Mouse (Mus musculus) midbrain, embryonic 13.5 days (tissue): ENCODE data around the gene Olfr906. TPM values are rescaled to one million over a fixed set of nuclear protein-coding genes. Genes with fewer than 3 reads are reported as not detected.

Experiments used
- ATAC-seq: fragments of 200-750 bp; cut with Nextera tagmentation; 2 replicates; pipeline ENCODE4 v1.8.0; 2017; ENCODE audit warnings: mild to moderate bottlenecking, moderate TSS enrichment, moderate library complexity
- H3K27ac ChIP-seq: fragments of 300-500 bp; sonication (generic); 2 replicates; pipeline ENCODE4 v1.5.1; 2015; ENCODE audit warnings: inconsistent platforms, mild to moderate bottlenecking, moderate library complexity
- H3K27me3 ChIP-seq: fragments of 300-500 bp; sonication (generic); 2 replicates; pipeline ENCODE4 v1.6.1; 2015; ENCODE audit warnings: mild to moderate bottlenecking, inconsistent platforms
- H3K36me3 ChIP-seq: fragments of 300-500 bp; sonication (generic); 2 replicates; pipeline ENCODE4 v1.6.1; 2015; ENCODE audit warnings: mild to moderate bottlenecking, inconsistent platforms
- H3K4me1 ChIP-seq: fragments of 300-500 bp; sonication (generic); replicated peaks from 2 replicates; pipeline ENCODE4 v1.6.1; 2015; ENCODE audit warnings: inconsistent platforms
- H3K4me2 ChIP-seq: fragments of 300-500 bp; sonication (generic); replicated peaks from 2 replicates; pipeline ENCODE4 v1.6.1; 2015; ENCODE audit warnings: moderate library complexity, mild to moderate bottlenecking, inconsistent platforms
- H3K4me3 ChIP-seq: fragments of 300-500 bp; sonication (generic); replicated peaks from 2 replicates; pipeline ENCODE4 v1.5.1; 2015; ENCODE audit warnings: mild to moderate bottlenecking, inconsistent platforms
- H3K9ac ChIP-seq: fragments of 300-500 bp; sonication (generic); replicated peaks from 2 replicates; pipeline ENCODE4 v1.6.1; 2015; ENCODE audit warnings: mild to moderate bottlenecking, inconsistent platforms
- H3K9me3 ChIP-seq: fragments of 300-500 bp; sonication (generic); 2 replicates; pipeline ENCODE4 v1.6.1; 2016; ENCODE audit warnings: mild to moderate bottlenecking, inconsistent platforms
- WGBS: fragments of 180-500 bp; shearing (Covaris S2); methylation state at CpG from one replicate; pipeline ENCODE4 v1.1.7; 2015; 5-methylcytosine and 5-hydroxymethylcytosine counted together
- polyA plus RNA-seq: library from polyadenylated mRNA; unstranded; fragments of >200 nt; fragmentation: Nextera tagmentation; extraction: Ambion mirVana; gene quantifications from 2 replicates; pipeline ENCODE4 v1.2.1, GENCODE M21; 2015

The Olfr906 gene
- polyA plus RNA-seq: not detected in 2 replicates

DNA sequence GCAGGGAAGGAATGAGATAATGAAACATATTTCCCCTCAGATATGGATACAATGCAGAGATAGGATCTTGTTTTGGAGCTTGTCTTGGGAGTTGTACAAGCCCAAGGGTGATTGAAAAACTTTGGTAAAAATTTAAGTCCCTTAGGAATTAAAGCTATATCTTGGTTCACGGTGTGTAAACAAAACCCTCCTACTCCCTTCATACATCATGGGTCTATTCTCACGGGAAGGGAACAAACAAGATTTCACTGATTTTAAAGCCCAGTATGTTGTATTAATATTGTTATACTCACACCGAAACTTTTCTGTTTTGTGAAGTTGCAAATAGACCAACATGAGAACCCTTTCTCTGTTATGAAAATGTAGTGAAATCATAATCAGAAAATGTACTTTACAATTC lies at the start of gene Olfr906:
Gene Olfr906, plus strand, starts transcription at position 301 of the 400 bp plus-strand sequence.
- Histone ChIP-seq H3K4me2 (no peak within 1 kb of the TSS), H3K27me3 (no peaks in the 10 kb centered on the region), H3K9me3 (no peaks in the 10 kb centered on the region), H3K4me1 (no peaks in the 10 kb centered on the region), H3K9ac (no peak within 1 kb of the TSS), H3K36me3 (no peaks in the 10 kb centered on the region), H3K27ac (no peak within 1 kb of the TSS), H3K4me3 (no peak within 1 kb of the TSS)
- no peak for ATAC-seq
- WGBS: 86% methylated on average over 3 of the region's 3 CpGs

DNA sequence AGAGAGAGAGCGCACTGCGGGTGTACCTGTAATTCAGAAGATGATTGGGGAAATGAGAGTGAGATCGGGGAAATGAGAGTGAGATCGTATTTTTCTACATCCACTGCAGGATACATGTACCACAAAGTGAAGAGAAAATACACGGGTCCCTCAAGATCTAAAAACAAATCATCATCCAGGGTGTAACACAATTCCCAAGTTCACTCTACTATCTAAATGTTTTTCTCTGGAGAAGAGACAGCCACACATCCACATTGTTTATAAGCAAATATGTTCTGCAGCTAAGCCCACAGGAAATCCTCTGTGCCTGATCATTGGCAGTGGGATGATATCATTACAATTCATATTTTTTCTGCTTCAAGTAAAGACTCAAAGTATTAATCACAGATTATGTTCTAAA lies 39.5 kb upstream of the Olfr906 start, which contains the start of gene Olfr902:
Gene Olfr902, plus strand, starts transcription at position 301 of the 400 bp plus-strand sequence.
- H3K27me3 ChIP-seq: no peaks in the 10 kb centered on the region
- no peak within 1 kb of the TSS for H3K9ac ChIP-seq
- H3K36me3 ChIP-seq: no peaks in the 10 kb centered on the region
- WGBS: 96% methylated on average over 5 of the region's 5 CpGs
- H3K9me3 ChIP-seq: no peaks in the 10 kb centered on the region
- no peak within 1 kb of the TSS for H3K27ac ChIP-seq
- ATAC-seq: no peak
- no peak within 1 kb of the TSS for H3K4me3 ChIP-seq
- H3K4me1 ChIP-seq: no peaks in the 10 kb centered on the region
- no peak within 1 kb of the TSS for H3K4me2 ChIP-seq

DNA sequence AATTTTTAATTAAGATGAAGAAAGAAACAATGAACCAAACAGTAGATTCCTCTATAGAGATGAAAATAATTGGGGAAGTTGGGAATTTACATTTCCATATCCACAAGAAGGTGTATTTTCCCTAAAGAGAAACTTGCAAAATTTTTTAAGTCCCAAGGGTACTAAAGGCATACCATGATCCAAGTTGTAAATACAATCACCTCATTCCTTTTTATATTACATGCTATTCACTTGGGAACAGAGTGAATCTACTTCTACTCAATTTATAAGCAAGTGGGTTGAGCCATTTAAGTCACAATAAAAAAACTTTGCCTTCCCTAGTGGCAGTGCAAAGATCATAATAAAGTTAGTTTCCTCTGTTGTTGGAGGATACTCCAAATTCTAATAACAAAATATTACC lies 24.0 kb upstream of the Olfr906 start, which contains the start of gene Olfr904:
Gene Olfr904, plus strand, starts transcription at position 301 of the 400 bp plus-strand sequence.
- no peaks in the 10 kb centered on the region for H3K4me1 ChIP-seq

DNA sequence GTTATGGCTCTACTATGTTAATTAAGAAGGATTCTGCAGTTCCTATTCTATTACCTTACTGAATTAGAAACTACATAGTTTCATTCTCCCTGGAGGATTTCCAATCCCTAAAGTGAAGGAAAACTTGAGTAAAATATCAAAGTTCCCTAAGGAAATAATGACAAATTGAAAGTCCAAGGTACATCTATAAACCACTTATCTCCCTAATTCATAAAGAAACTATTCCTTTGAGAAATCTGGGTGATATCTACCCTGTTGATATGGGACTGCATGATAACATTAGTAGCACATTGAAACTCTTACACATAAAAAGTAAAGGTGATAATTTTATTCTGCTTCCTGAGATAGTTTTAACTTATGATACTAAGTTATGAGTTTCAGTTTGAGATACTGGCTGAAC lies 16.1 kb upstream of the Olfr906 start, which contains the start of gene Olfr905:
Gene Olfr905, plus strand, starts transcription at position 301 of the 400 bp plus-strand sequence.
- Histone ChIP-seq H3K9ac (no peak within 1 kb of the TSS), H3K27ac (no peak within 1 kb of the TSS), H3K4me1 (no peaks in the 10 kb centered on the region), H3K4me3 (no peak within 1 kb of the TSS), H3K9me3 (no peaks in the 10 kb centered on the region), H3K27me3 (no peaks in the 10 kb centered on the region), H3K36me3 (no peaks in the 10 kb centered on the region), H3K4me2 (no peak within 1 kb of the TSS)
- ATAC-seq: no peak

More for the DNA sequence above, 24.0 kb upstream of the Olfr906 start, which contains the start of gene Olfr904:
- Histone ChIP-seq H3K9ac (no peak within 1 kb of the TSS), H3K4me3 (no peak within 1 kb of the TSS), H3K9me3 (no peaks in the 10 kb centered on the region), H3K36me3 (no peaks in the 10 kb centered on the region), H3K27me3 (no peaks in the 10 kb centered on the region), H3K4me2 (no peak within 1 kb of the TSS), H3K27ac (no peak within 1 kb of the TSS)
- no peak for ATAC-seq

DNA sequence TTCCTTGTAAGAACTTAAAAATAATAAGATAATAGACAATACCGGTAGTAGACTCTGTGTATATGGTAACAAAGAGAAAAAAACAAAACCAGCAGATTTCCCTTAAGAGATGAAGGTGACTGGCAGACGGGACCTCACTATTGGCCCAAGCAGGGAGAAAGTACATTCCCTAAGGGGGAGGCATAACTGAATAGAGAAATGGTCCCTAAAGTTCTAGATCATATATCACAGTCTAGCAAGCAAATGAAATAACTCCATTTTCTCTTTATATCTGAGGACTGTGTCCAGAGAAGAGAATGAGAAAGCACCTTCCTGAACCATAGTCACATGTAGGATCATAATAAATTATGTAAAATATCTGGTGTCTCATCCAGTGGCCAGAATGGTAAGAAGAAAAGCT lies 8.6 kb downstream of the Olfr906 start, which contains the start of gene Olfr907:
Gene Olfr907, plus strand, starts transcription at position 301 of the 400 bp plus-strand sequence.
- no peak for ATAC-seq
- WGBS: 86% methylated on average over 2 of the region's 2 CpGs
- no peaks in the 10 kb centered on the region for H3K36me3 ChIP-seq
- H3K4me1 ChIP-seq: no peaks in the 10 kb centered on the region
- H3K27me3 ChIP-seq: no peaks in the 10 kb centered on the region
- no peaks in the 10 kb centered on the region for H3K9me3 ChIP-seq
- H3K4me3 ChIP-seq: no peak within 1 kb of the TSS
- no peak within 1 kb of the TSS for H3K9ac ChIP-seq
- H3K27ac ChIP-seq: no peak within 1 kb of the TSS
- H3K4me2 ChIP-seq: no peak within 1 kb of the TSS

DNA sequence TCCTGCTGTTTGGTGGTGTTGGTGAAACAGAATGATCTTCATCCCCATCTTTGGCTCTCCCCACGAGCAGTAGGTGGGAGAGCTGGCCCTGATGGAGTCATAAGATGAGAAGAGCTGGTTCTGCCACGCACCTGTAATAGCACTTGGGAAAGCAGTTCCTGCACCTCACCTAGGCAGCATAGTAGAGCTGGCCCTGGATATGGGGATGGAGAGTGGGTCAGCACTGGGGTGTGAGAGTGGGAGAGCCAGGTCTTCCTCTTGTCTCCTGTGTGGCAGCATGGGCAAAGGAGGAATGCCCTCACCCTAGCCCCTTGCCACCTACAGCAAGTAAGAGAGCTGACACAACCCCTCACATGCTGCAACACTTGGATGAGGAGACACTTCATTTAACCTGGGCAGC lies 25.5 kb downstream of the Olfr906 start:
- H3K9ac ChIP-seq: no peak overlapping the region
- H3K27me3 ChIP-seq: no peaks in the 10 kb centered on the region
- no peaks in the 10 kb centered on the region for H3K36me3 ChIP-seq
- H3K4me3 ChIP-seq: no peak overlapping the region
- ATAC-seq: no peak
- no peaks in the 10 kb centered on the region for H3K4me1 ChIP-seq
- H3K27ac ChIP-seq: no peak overlapping the region
- no peaks in the 10 kb centered on the region for H3K9me3 ChIP-seq
- H3K4me2 ChIP-seq: no peak overlapping the region
- 78% methylated on average over 2 of the region's 2 CpGs for WGBS

DNA sequence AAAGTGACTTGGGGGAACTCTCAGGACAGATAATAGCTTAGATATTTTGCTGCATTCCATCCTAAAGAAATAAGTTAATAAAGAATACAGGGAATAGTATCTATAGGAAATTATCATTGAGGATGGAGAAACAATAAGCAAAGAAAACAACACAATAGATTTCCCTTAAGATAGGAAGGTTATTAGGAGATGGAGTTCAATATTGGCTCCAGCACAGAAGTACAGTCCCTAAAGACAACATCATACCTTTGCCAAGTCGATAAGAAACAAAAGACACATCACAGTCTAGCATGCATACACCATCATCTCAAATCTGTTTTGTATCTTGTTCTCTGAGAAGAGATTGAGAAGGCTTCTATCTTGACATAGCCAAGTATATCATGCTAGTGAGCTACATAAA lies 34.4 kb downstream of the Olfr906 start, which contains the start of gene Olfr911-ps1:
Gene Olfr911-ps1, plus strand, starts transcription at position 301 of the 400 bp plus-strand sequence.
- H3K4me2 ChIP-seq: no peak within 1 kb of the TSS
- H3K9me3 ChIP-seq: no peaks in the 10 kb centered on the region
- H3K36me3 ChIP-seq: no peaks in the 10 kb centered on the region
- H3K4me1 ChIP-seq: no peaks in the 10 kb centered on the region
- no peak for ATAC-seq
- H3K4me3 ChIP-seq: no peak within 1 kb of the TSS
- WGBS: 87% methylated on average over 1 of the region's 1 CpGs
- H3K27me3 ChIP-seq: no peaks in the 10 kb centered on the region
- H3K27ac ChIP-seq: no peak within 1 kb of the TSS
- H3K9ac ChIP-seq: no peak within 1 kb of the TSS

DNA sequence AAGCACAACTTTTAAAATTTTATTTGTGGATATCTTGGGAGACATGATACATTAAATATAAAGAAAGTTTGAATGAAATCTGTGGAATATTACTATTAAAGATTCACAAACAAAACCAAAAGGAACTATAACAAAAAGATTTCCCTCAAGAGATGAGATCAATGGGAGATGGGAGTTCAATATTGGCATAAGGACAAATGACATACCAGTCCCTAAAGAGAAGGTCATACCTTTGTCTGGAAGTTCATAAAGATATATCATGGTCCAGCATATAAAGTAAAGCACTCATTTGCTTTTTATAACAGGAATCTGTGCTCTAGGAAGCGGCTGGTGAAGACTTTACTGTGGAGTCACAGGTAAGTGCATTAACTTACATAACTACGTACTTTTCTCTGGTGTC lies 50.7 kb downstream of the Olfr906 start, which contains the start of gene Olfr910:
Gene Olfr910, plus strand, starts transcription at position 301 of the 400 bp plus-strand sequence.
- no peaks in the 10 kb centered on the region for H3K4me1 ChIP-seq
- no peak for ATAC-seq

More for the DNA sequence above, 50.7 kb downstream of the Olfr906 start, which contains the start of gene Olfr910:
- no peak within 1 kb of the TSS for H3K4me2 ChIP-seq
- no peaks in the 10 kb centered on the region for H3K9me3 ChIP-seq
- no peaks in the 10 kb centered on the region for H3K36me3 ChIP-seq
- WGBS: 93% methylated on average over 2 of the region's 2 CpGs
- H3K27ac ChIP-seq: no peak within 1 kb of the TSS
- H3K9ac ChIP-seq: no peak within 1 kb of the TSS
- H3K4me3 ChIP-seq: no peak within 1 kb of the TSS
- H3K27me3 ChIP-seq: no peaks in the 10 kb centered on the region

Other genes starting within 250 kb of the Olfr906 start
- gene Olfr143, start 234.3 kb upstream of the Olfr906 start, polyA plus RNA-seq: not detected in 2 replicates
- not detected in 2 replicates for gene Olfr895, start 219.2 kb upstream of the Olfr906 start, polyA plus RNA-seq
- not detected in 2 replicates for gene Olfr896-ps1, start 196.0 kb upstream of the Olfr906 start, polyA plus RNA-seq
- not detected in 2 replicates for gene Olfr25, start 158.0 kb upstream of the Olfr906 start, polyA plus RNA-seq
- gene Olfr898, start 138.7 kb upstream of the Olfr906 start, polyA plus RNA-seq: not detected in 2 replicates
- gene Olfr250, start 120.2 kb upstream of the Olfr906 start, polyA plus RNA-seq: not detected in 2 replicates
- not detected in 2 replicates for gene Olfr251, start 110.0 kb upstream of the Olfr906 start, polyA plus RNA-seq
- not detected in 2 replicates for gene Olfr147, start 85.4 kb upstream of the Olfr906 start, polyA plus RNA-seq
- not detected in 2 replicates for gene Olfr901, start 57.6 kb upstream of the Olfr906 start, polyA plus RNA-seq
- not detected in 2 replicates for gene Olfr902, start 39.4 kb upstream of the Olfr906 start, polyA plus RNA-seq
- not detected in 2 replicates for gene Olfr904, start 23.9 kb upstream of the Olfr906 start, polyA plus RNA-seq
- not detected in 2 replicates for gene Olfr905, start 16.0 kb upstream of the Olfr906 start, polyA plus RNA-seq
- gene Olfr907, start 8.7 kb downstream of the Olfr906 start, polyA plus RNA-seq: not detected in 2 replicates
- gene Olfr911-ps1, start 34.5 kb downstream of the Olfr906 start, polyA plus RNA-seq: not detected in 2 replicates
- gene Olfr910, start 50.8 kb downstream of the Olfr906 start, polyA plus RNA-seq: not detected in 2 replicates
- gene Olfr912, start 93.1 kb downstream of the Olfr906 start, polyA plus RNA-seq: not detected in 2 replicates
- not detected in 2 replicates for gene Olfr913, start 105.7 kb downstream of the Olfr906 start, polyA plus RNA-seq
- gene Olfr914, start 118.0 kb downstream of the Olfr906 start, polyA plus RNA-seq: not detected in 2 replicates
- gene Olfr916, start 172.8 kb downstream of the Olfr906 start, polyA plus RNA-seq: not detected in 2 replicates
- gene Olfr917, start 178.8 kb downstream of the Olfr906 start, polyA plus RNA-seq: not detected in 2 replicates
- not detected in 2 replicates for gene Olfr918, start 187.5 kb downstream of the Olfr906 start, polyA plus RNA-seq
- not detected in 2 replicates for gene Olfr919, start 216.6 kb downstream of the Olfr906 start, polyA plus RNA-seq
- 6.0 and 8.3 TPM in 2 replicates for gene Vwa5a, start 231.2 kb downstream of the Olfr906 start, polyA plus RNA-seq